Mouse (Mus musculus) layer of hippocampus, adult 2 months (tissue): Measurements from ENCODE around the gene Olfr926. TPM values are rescaled to one million over a fixed set of nuclear protein-coding genes. Genes with fewer than 3 reads are reported as not detected.
"Not testable (repeated sequence)": the region's sequence is repeated elsewhere in the genome, so short reads cannot be mapped to it uniquely, and the experiment has no call there.

Source experiments
- DNase-seq, 2 experiments: peaks; one replicate each; pipeline ENCODE4 v3.0.0; 2022; ENCODE audit warnings: low spot score in 2 of 2
- H3K27ac ChIP-seq: fragments of 200-600 bp; 2 replicates; pipeline ENCODE4 v1.8.1; 2022
- H3K4me3 ChIP-seq: fragments of 200-600 bp; 2 replicates; pipeline ENCODE4 v1.8.1; 2022; ENCODE audit warnings: mild to moderate bottlenecking
- CTCF ChIP-seq: fragments of 200-600 bp; conservative IDR thresholded peaks from 2 replicates; pipeline ENCODE4 v1.8.1; 2022; ENCODE audit warnings: antibody characterized with exemption, mild to moderate bottlenecking, moderate library complexity
- long read RNA-seq, 2 experiments: library from polyadenylated mRNA; stranded (forward); transcript quantifications; one replicate each; pipeline ENCODE4 v2.0.0; 2021; ENCODE audit warnings: borderline mapping rate in 2 of 2
- total RNA-seq, 2 experiments: library from RNA; stranded (reverse); gene quantifications; 2 replicates each; pipeline ENCODE4 v1.2.3; 2021

Gene Olfr926
- total RNA-seq = not detected
- long read RNA-seq, experiment 1 = 0 reads
- long read RNA-seq, experiment 2 = 0 reads

GRCm38 (mm10) chr9:38876826-38877225 lies at the start of gene Olfr926:
Olfr926 (plus strand) TSS chr9:38877126.
- Histone ChIP-seq H3K27ac (no peak within 1 kb of the TSS), H3K4me3 (no peak within 1 kb of the TSS)
- no peak for DNase-seq
- TF ChIP-seq CTCF = no peak

- Histone ChIP-seq H3K4me3 (no peak overlapping the region), H3K27ac (no peak overlapping the region)
- no peak for TF ChIP-seq CTCF
- DNase-seq = no peak
These were observed 43.9 kb upstream of the Olfr926 start for GRCm38 (mm10) chr9:38833027-38833426.

GRCm38 (mm10) chr9:38844149-38844548 lies 32.8 kb upstream of the Olfr926 start, which contains the start of gene Olfr924:
Olfr924 (plus strand) TSS chr9:38844449.
- H3K4me3 ChIP-seq = no peak within 1 kb of the TSS
- TF ChIP-seq CTCF = no peak
- no peak within 1 kb of the TSS for H3K27ac ChIP-seq
- no peak for DNase-seq

GRCm38 (mm10) chr9:38854760-38855159 lies 22.2 kb upstream of the Olfr926 start, which contains the start of gene Olfr26:
Olfr26 (plus strand) TSS chr9:38855060.
- Histone ChIP-seq H3K4me3 (no peak within 1 kb of the TSS), H3K27ac (no peak within 1 kb of the TSS)
- TF ChIP-seq CTCF = no peak
- DNase-seq = no peak

- H3K27ac ChIP-seq, DNase-seq, H3K4me3 ChIP-seq: not testable (repeated sequence)
These were observed 2.0 kb upstream of the Olfr926 start for GRCm38 (mm10) chr9:38874880-38875279.

Other genes starting within 250 kb of the Olfr926 start
- not detected for gene Olfr916, start 217.3 kb upstream of the Olfr926 start, total RNA-seq
- gene Olfr917, start 211.3 kb upstream of the Olfr926 start, total RNA-seq = not detected
- not detected for gene Olfr918, start 202.5 kb upstream of the Olfr926 start, total RNA-seq
- not detected for gene Olfr919, start 173.5 kb upstream of the Olfr926 start, total RNA-seq
- gene Vwa5a, start 158.9 kb upstream of the Olfr926 start, total RNA-seq = 10 to 100 TPM in 1 of 2 experiments, 1 to 10 TPM in 1; 9.6 to 14.1 TPM
- gene Olfr920, start 124.8 kb upstream of the Olfr926 start, total RNA-seq = under 1 TPM; 0.05 to 0.10 TPM
- gene Olfr921, start 104.1 kb upstream of the Olfr926 start, total RNA-seq = not detected
- not detected for gene Olfr922, start 62.5 kb upstream of the Olfr926 start, total RNA-seq
- gene Olfr923, start 50.6 kb upstream of the Olfr926 start, total RNA-seq = not detected
- gene Olfr924, start 32.7 kb upstream of the Olfr926 start, total RNA-seq = not detected
- not detected for gene Olfr26, start 22.1 kb upstream of the Olfr926 start, total RNA-seq
- not detected for gene Olfr930, start 52.7 kb downstream of the Olfr926 start, total RNA-seq
- not detected for gene Olfr933, start 95.2 kb downstream of the Olfr926 start, total RNA-seq
- not detected for gene Olfr934, start 111.2 kb downstream of the Olfr926 start, total RNA-seq
- gene Olfr935, start 122.6 kb downstream of the Olfr926 start, total RNA-seq = not detected
- not detected for gene Olfr146, start 146.3 kb downstream of the Olfr926 start, total RNA-seq
- not detected for gene Olfr937, start 187.8 kb downstream of the Olfr926 start, total RNA-seq
- gene Olfr938, start 201.8 kb downstream of the Olfr926 start, total RNA-seq = not detected